Mouse (Mus musculus): Measurements from ENCODE around the gene Adgre5. TPM values are rescaled to one million over a fixed set of nuclear protein-coding genes. Genes with fewer than 3 reads are reported as not detected.

Adgre5 gene
- polyA plus RNA-seq, 1 experiment: 43.2 TPM

- Histone ChIP-seq H3K4me3 (ENCODE audit: low read depth, low read length) (no peak overlapping the region), H3K27ac (ENCODE audit: insufficient read depth, low read depth, low read length) (no peak overlapping the region), H3K36me3 (ENCODE audit: control insufficient read depth, insufficient read depth, low read length) (peaks cover 8% of the 10 kb centered on the region), H3K27me3 (ENCODE audit: control insufficient read depth, insufficient read depth, low read length) (no peaks in the 10 kb centered on the region), H3K4me1 (ENCODE audit: control insufficient read depth, insufficient read depth, insufficient read length, low read length) (peaks cover 29% of the 10 kb centered on the region)
- 88% methylated on average over 4 of the region's 4 CpGs for WGBS
- no peak for TF ChIP-seq CTCF (IDR thresholded peaks at IDR 0.05; ENCODE audit: extremely low read depth, insufficient read length, insufficient replicate concordance, low read depth, low read length)
- no peak for TF ChIP-seq POLR2A (IDR thresholded peaks at IDR 0.05; ENCODE audit: low read depth, low read length)
Observed at GRCm38 (mm10) chr8:83736681-83737080, 4.4 kb downstream of the Adgre5 start.

GRCm38 (mm10) chr8:83732919-83733318 is 8.2 kb downstream of the Adgre5 start:
- H3K36me3 ChIP-seq (ENCODE audit: control insufficient read depth, insufficient read depth, low read length): peaks cover 32% of the 10 kb centered on the region
- 78% methylated on average over 6 of the region's 6 CpGs for WGBS
- H3K27ac ChIP-seq (ENCODE audit: insufficient read depth, low read depth, low read length): no peak overlapping the region
- H3K27me3 ChIP-seq (ENCODE audit: control insufficient read depth, insufficient read depth, low read length): no peaks in the 10 kb centered on the region
- no peak overlapping the region for H3K4me3 ChIP-seq (ENCODE audit: low read depth, low read length)
- peaks cover 7% of the 10 kb centered on the region for H3K4me1 ChIP-seq (ENCODE audit: control insufficient read depth, insufficient read depth, insufficient read length, low read length)
- TF ChIP-seq POLR2A (IDR thresholded peaks at IDR 0.05; ENCODE audit: low read depth, low read length): no peak
- TF ChIP-seq CTCF (IDR thresholded peaks at IDR 0.05; ENCODE audit: extremely low read depth, insufficient read length, insufficient replicate concordance, low read depth, low read length): no peak

GRCm38 (mm10) chr8:83731906-83732305 is 9.2 kb downstream of the Adgre5 start:
- peaks cover 37% of the 10 kb centered on the region for H3K36me3 ChIP-seq (ENCODE audit: control insufficient read depth, insufficient read depth, low read length)
- H3K4me3 ChIP-seq (ENCODE audit: low read depth, low read length): no peak overlapping the region
- WGBS: 90% methylated on average over 5 of the region's 5 CpGs
- peaks cover 6% of the 10 kb centered on the region for H3K4me1 ChIP-seq (ENCODE audit: control insufficient read depth, insufficient read depth, insufficient read length, low read length)
- no peaks in the 10 kb centered on the region for H3K27me3 ChIP-seq (ENCODE audit: control insufficient read depth, insufficient read depth, low read length)
- TF ChIP-seq POLR2A (IDR thresholded peaks at IDR 0.05; ENCODE audit: low read depth, low read length) (no peak), CTCF (IDR thresholded peaks at IDR 0.05; ENCODE audit: extremely low read depth, insufficient read length, insufficient replicate concordance, low read depth, low read length) (no peak)
- H3K27ac ChIP-seq (ENCODE audit: insufficient read depth, low read depth, low read length): no peak overlapping the region

GRCm38 (mm10) chr8:83729009-83729807 is 11.9 kb downstream of the Adgre5 start:
- TF ChIP-seq POLR2A (IDR thresholded peaks at IDR 0.05; ENCODE audit: low read depth, low read length) (no peak), CTCF (IDR thresholded peaks at IDR 0.05; ENCODE audit: extremely low read depth, insufficient read length, insufficient replicate concordance, low read depth, low read length) (peak; percentile 53; the same call in 1 of the 2 replicates)
- H3K36me3 ChIP-seq (ENCODE audit: control insufficient read depth, insufficient read depth, low read length): peaks cover 54% of the 10 kb centered on the region
- no peak overlapping the region for H3K27ac ChIP-seq (ENCODE audit: insufficient read depth, low read depth, low read length)
- H3K27me3 ChIP-seq (ENCODE audit: control insufficient read depth, insufficient read depth, low read length): no peaks in the 10 kb centered on the region
- H3K4me3 ChIP-seq (ENCODE audit: low read depth, low read length): no peak overlapping the region
- 83% methylated on average over 11 of the region's 11 CpGs for WGBS
- no peaks in the 10 kb centered on the region for H3K4me1 ChIP-seq (ENCODE audit: control insufficient read depth, insufficient read depth, insufficient read length, low read length)

- TF ChIP-seq POLR2A (IDR thresholded peaks at IDR 0.05; ENCODE audit: low read depth, low read length): no peak
- TF ChIP-seq CTCF (IDR thresholded peaks at IDR 0.05; ENCODE audit: extremely low read depth, insufficient read length, insufficient replicate concordance, low read depth, low read length): no peak
- peaks cover 76% of the 10 kb centered on the region for H3K36me3 ChIP-seq (ENCODE audit: control insufficient read depth, insufficient read depth, low read length)
- no peak overlapping the region for H3K4me3 ChIP-seq (ENCODE audit: low read depth, low read length)
- H3K27ac ChIP-seq (ENCODE audit: insufficient read depth, low read depth, low read length): no peak overlapping the region
- 93% methylated on average over 8 of the region's 8 CpGs for WGBS
- no peaks in the 10 kb centered on the region for H3K4me1 ChIP-seq (ENCODE audit: control insufficient read depth, insufficient read depth, insufficient read length, low read length)
- H3K27me3 ChIP-seq (ENCODE audit: control insufficient read depth, insufficient read depth, low read length): no peaks in the 10 kb centered on the region
Observed at GRCm38 (mm10) chr8:83725521-83726102, 15.5 kb downstream of the Adgre5 start.

- no peaks in the 10 kb centered on the region for H3K4me1 ChIP-seq (ENCODE audit: control insufficient read depth, insufficient read depth, insufficient read length, low read length)
- 30% methylated on average over 15 of the region's 15 CpGs for whole genome bisulfite sequencing
- H3K36me3 ChIP-seq (ENCODE audit: control insufficient read depth, insufficient read depth, low read length): peaks cover 80% of the 10 kb centered on the region
- no peak overlapping the region for H3K4me3 ChIP-seq (ENCODE audit: low read depth, low read length)
- no peak for TF ChIP-seq POLR2A (IDR thresholded peaks at IDR 0.05; ENCODE audit: low read depth, low read length)
- TF ChIP-seq CTCF (IDR thresholded peaks at IDR 0.05; ENCODE audit: extremely low read depth, insufficient read length, insufficient replicate concordance, low read depth, low read length): peak; percentile 62; the same call in 1 of the 2 replicates
- H3K27me3 ChIP-seq (ENCODE audit: control insufficient read depth, insufficient read depth, low read length): no peaks in the 10 kb centered on the region
- no peak overlapping the region for H3K27ac ChIP-seq (ENCODE audit: insufficient read depth, low read depth, low read length)
Observed at GRCm38 (mm10) chr8:83724697-83725482, 16.2 kb downstream of the Adgre5 start.
